In genomic region chr10:120128601-120129277, GRCm38 (mm10) we compare ENCODE assay signal across 12 mouse cellular contexts. TPM values are rescaled to one million over a fixed set of nuclear protein-coding genes. Genes with fewer than 3 reads are reported as not detected.
DNase-seq lines count a peak whose midpoint lies in the region; ATAC-seq and TF ChIP-seq lines count a peak whose summit lies in the region.
"Had no signal": no experiment of that assay in that cellular context is flagged by ENCODE, and none has a peak within 500 bp of the region (broad histone marks: within the 10 kb centered on the region; RNA-seq: fewer than 3 reads in every experiment).

No protein-coding gene starts in this region.

- no peak overlapping the region for H3K9ac ChIP-seq in heart, postnatal 0 days (replicated peaks; ENCODE audit: low read depth, low read length)
- H3K9ac ChIP-seq: embryonic facial prominence, embryonic 15.5 days had no signal

- no peaks in the 10 kb centered on the region for H3K27me3 ChIP-seq in heart, postnatal 0 days (ENCODE audit: control insufficient read depth, insufficient read depth, low read length)
- peaks cover 5% of the 10 kb centered on the region; the same call in 1 of the 2 replicates for H3K27me3 ChIP-seq in embryonic facial prominence, embryonic 10.5 days (replicated peaks; ENCODE audit: low read depth, poor library complexity, severe bottlenecking)

- H3K9me3 ChIP-seq in heart, postnatal 0 days (replicated peaks; ENCODE audit: control insufficient read depth, low read length) = no peaks in the 10 kb centered on the region
- H3K9me3 ChIP-seq in embryonic facial prominence, embryonic 10.5 days = no peaks in the 10 kb centered on the region
- H3K9me3 ChIP-seq: embryonic facial prominence, embryonic 15.5 days had no signal

- DNase-seq in heart, postnatal 0 days (ENCODE audit: low spot score) = no peak
- no peak for DNase-seq in heart, adult 8-10 months (ENCODE audit: low spot score)
- no peak for DNase-seq in embryonic facial prominence, embryonic 10.5 days (ENCODE audit: low spot score)
- peak; percentile 50 for DNase-seq in kidney, adult 18-20 months
- DNase-seq in adrenal gland, postnatal 4 days (ENCODE audit: low spot score in 2 of 2) = no peak
- DNase-seq in left cerebral cortex, adult 8-10 months (ENCODE audit: low spot score in 2 of 2) = no peak
- DNase-seq in cerebellum, adult 9-10 months = no peak
- DNase-seq: lung, adult 18-20 months; thymus, postnatal 25 days had no signal

- no peak overlapping the region for H3K4me3 ChIP-seq in heart, postnatal 0 days (ENCODE audit: low read depth, low read length)
- 0 out of 2 replicates have a peak overlapping the region, but pooled peaks have one; percentile 2 for H3K4me3 ChIP-seq in embryonic facial prominence, embryonic 10.5 days
- H3K4me3 ChIP-seq: embryonic facial prominence, embryonic 15.5 days had no signal

- TF ChIP-seq EP300 in heart, postnatal 0 days (IDR thresholded peaks at IDR 0.05; ENCODE audit: low read depth) = no peak

- 42% methylated on average over 13 of the region's 13 CpGs for WGBS in heart, postnatal 0 days
- 50% methylated on average over 13 of the region's 13 CpGs for WGBS in embryonic facial prominence, embryonic 10.5 days

- TF ChIP-seq CTCF in heart, postnatal 0 days (IDR thresholded peaks at IDR 0.05; ENCODE audit: low read depth) = no peak

- no peaks in the 10 kb centered on the region for H3K36me3 ChIP-seq in heart, postnatal 0 days (replicated peaks; ENCODE audit: control insufficient read depth, insufficient read depth, low read length)
- H3K36me3 ChIP-seq in embryonic facial prominence, embryonic 10.5 days (replicated peaks) = no peaks in the 10 kb centered on the region
- H3K36me3 ChIP-seq: embryonic facial prominence, embryonic 15.5 days had no signal

- peak overlapping the region; percentile 18; the same call in 1 of the 2 replicates for H3K4me2 ChIP-seq in heart, postnatal 0 days (ENCODE audit: low read depth, low read length)
- H3K4me2 ChIP-seq: embryonic facial prominence, embryonic 15.5 days had no signal

- H3K27ac ChIP-seq in heart, postnatal 0 days (ENCODE audit: low read depth) = no peak overlapping the region
- H3K27ac ChIP-seq in embryonic facial prominence, embryonic 10.5 days (replicated peaks) = no peak overlapping the region
- H3K27ac ChIP-seq: embryonic facial prominence, embryonic 15.5 days had no signal

- no peak for ATAC-seq in heart, postnatal 0 days (ENCODE audit: insufficient read depth, low read depth)
- ATAC-seq in megakaryocyte, adult 5-6 weeks (ENCODE audit: poor library complexity, severe bottlenecking) = peak; percentile 31; the same call in 1 of the 2 replicates
- ATAC-seq: CD4-positive, CD25-positive, alpha-beta regulatory T cell, adult 4 months had no signal

- H3K4me1 ChIP-seq in heart, postnatal 0 days (ENCODE audit: control insufficient read depth, insufficient read depth) = no peaks in the 10 kb centered on the region
- H3K4me1 ChIP-seq in embryonic facial prominence, embryonic 10.5 days = peaks cover 12% of the 10 kb centered on the region
- H3K4me1 ChIP-seq: embryonic facial prominence, embryonic 15.5 days had no signal

RNA-seq across cellular contexts. Expression of gene Helb, which starts 16.0 kb away (rescaled TPM):
- total RNA-seq in heart, postnatal 0 days (2014; rRNA removed; ENCODE audit: low replicate concordance) = 11.2 and 15.3 TPM in 2 replicates
- 5.6 and 6.0 TPM in 2 replicates for polyA plus RNA-seq in heart, postnatal 0 days (2015; fragmentation: Nextera tagmentation; extraction: Ambion mirVana)
- total RNA-seq in heart, adult 8-10 months (2022) = 10 to 100 TPM in 2 of 4 experiments, 1 to 10 TPM in 2; 8.4 to 11.3 (median 9.8) TPM
- polyA plus RNA-seq in embryonic facial prominence, embryonic 10.5 days (2016; fragmentation: Nextera tagmentation; extraction: Ambion mirVana) = 6.1 and 6.8 TPM in 2 replicates
- 16.4 and 17.0 TPM in 2 replicates for total RNA-seq in megakaryocyte, adult 5-6 weeks (2015)
- total RNA-seq in megakaryocyte, adult 5-6 weeks (2017) = 32.7 and 33.9 TPM in 2 replicates
- 10 to 100 TPM; 10.6 to 12.9 TPM for total RNA-seq in adrenal gland, postnatal 4 days (2021)
- 1 to 10 TPM; 4.4 to 5.1 (median 4.8) TPM for total RNA-seq in left cerebral cortex, adult 8-10 months (2022)
